Mouse (Mus musculus): ENCODE measurements around the gene Map6. TPM values are rescaled to one million over a fixed set of nuclear protein-coding genes. Genes with fewer than 3 reads are reported as not detected.

The Map6 gene
- 4.9 and 6.1 TPM in 2 replicates for polyA plus RNA-seq (2014; fragmentation: Nextera tagmentation; extraction: Ambion mirVana)

DNA sequence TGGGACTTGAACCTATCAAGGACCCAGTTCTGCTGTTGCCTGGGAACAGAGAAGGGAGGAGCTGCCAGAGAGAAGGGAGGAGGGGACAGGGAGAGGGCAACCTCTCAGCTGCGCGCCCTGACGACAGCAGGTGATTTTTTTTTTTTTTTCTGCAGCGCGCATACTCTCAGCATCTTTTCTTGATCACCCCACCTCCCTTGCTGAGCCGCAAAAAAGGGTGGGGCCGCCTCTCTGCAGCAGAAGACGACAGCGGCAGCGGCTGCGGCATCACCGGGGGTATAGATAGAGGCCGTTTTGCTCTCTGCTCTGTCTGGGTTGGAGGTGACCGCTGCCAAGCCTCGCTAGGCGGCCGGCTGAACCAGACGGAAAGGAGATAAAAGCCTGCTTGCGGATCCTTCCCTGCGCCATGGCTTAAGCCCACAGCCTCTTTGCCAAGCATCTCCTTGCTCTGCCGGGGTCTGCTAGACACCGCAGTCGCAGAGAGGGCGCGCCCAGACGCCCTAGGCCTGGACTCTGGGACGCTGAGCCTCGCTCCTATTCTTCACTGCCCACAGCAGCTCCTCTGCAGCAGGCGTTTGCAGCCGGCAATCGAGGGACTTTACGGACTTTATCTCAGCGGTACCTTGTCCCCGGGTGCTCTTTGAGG, at the start of gene Map6:
Gene Map6 (plus strand): TSS at position 197 of the 646 bp plus-strand sequence.
- Histone ChIP-seq H3K27me3 (ENCODE audit: control insufficient read depth, insufficient read depth, low read length) (peaks cover 34% of the 10 kb centered on the region), H3K27ac (ENCODE audit: low read length) (0 out of 2 replicates have a peak within 1 kb of the TSS, but pooled peaks have one; percentile 27), H3K9ac (replicated peaks; ENCODE audit: low read depth, low read length) (peak within 1 kb of the TSS; percentile 18; the same call in 1 of the 2 replicates), H3K4me1 (ENCODE audit: control insufficient read depth, insufficient read depth, low read length) (peaks cover 18% of the 10 kb centered on the region), H3K4me3 (ENCODE audit: low read depth, low read length) (peak within 1 kb of the TSS; percentile 41), H3K9me3 (ENCODE audit: control insufficient read depth, low read depth, low read length) (no peaks in the 10 kb centered on the region), H3K36me3 (ENCODE audit: control insufficient read depth, insufficient read depth, low read length) (no peaks in the 10 kb centered on the region), H3K4me2 (replicated peaks; ENCODE audit: low read depth, low read length) (peak within 1 kb of the TSS; percentile 79)
- WGBS: 2% methylated on average over 32 of the region's 34 CpGs
- ATAC-seq (ENCODE audit: insufficient number of reproducible peaks, insufficient read depth, low FRiP score, low read depth): no peak

DNA sequence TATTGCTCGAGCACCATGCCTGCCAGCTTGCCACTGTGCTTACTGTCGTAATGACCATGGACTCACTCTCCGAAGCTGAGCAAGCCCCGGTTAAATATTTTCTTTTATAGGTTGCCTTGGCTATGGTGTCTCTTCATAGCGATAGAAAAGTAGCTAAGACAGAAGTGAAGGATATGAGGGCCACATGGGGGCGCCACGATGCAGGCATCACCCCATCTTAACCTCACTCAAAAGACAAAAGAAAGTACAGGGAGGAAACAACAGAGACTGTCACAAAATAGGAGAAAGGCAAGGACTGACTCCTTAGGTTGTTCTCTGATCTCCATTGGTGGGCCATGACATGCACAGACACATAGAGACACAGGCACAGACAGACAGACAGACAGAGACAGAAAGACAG, 43.0 kb upstream of the Map6 start:
- H3K4me3 ChIP-seq (ENCODE audit: low read depth, low read length): no peak overlapping the region
- H3K4me1 ChIP-seq (ENCODE audit: control insufficient read depth, insufficient read depth, low read length): 0 out of 2 replicates have a peak, but pooled peaks cover 4% of the 10 kb centered on the region
- 72% methylated on average over 7 of the region's 7 CpGs for WGBS
- no peak overlapping the region for H3K27ac ChIP-seq (ENCODE audit: low read length)
- H3K9me3 ChIP-seq (ENCODE audit: control insufficient read depth, low read depth, low read length): no peaks in the 10 kb centered on the region
- no peak overlapping the region for H3K9ac ChIP-seq (replicated peaks; ENCODE audit: low read depth, low read length)
- H3K36me3 ChIP-seq (ENCODE audit: control insufficient read depth, insufficient read depth, low read length): no peaks in the 10 kb centered on the region
- ATAC-seq (ENCODE audit: insufficient number of reproducible peaks, insufficient read depth, low FRiP score, low read depth): no peak
- H3K27me3 ChIP-seq (ENCODE audit: control insufficient read depth, insufficient read depth, low read length): no peaks in the 10 kb centered on the region
- no peak overlapping the region for H3K4me2 ChIP-seq (replicated peaks; ENCODE audit: low read depth, low read length)

DNA sequence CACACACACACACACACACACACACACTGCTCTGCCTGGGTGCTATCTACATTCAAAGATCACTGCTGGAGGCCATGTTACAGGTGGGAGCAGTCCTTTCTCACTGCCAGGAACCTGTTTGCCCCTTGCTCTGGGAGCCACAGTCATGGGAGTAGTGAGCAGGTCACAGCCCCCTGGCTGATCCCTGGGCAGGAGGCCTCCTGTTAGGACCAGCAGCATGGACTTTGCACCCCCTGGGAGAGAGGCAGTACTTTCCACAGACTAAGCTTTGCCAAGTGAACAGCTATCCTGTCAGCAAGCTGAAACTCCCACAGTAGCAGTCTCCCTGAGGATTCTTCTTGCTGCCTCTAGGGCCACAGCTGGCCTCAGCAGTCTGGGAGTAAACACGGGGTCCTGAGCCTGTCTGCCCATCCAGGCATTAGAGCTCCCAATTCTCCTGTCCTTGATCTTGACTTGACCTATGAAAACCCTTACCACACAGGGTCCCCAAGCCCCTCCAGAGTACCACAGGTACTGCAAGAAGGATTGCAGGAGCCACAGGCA, 42.5 kb upstream of the Map6 start:
- H3K4me2 ChIP-seq (replicated peaks; ENCODE audit: low read depth, low read length): no peak overlapping the region
- no peak overlapping the region for H3K27ac ChIP-seq (ENCODE audit: low read length)
- H3K27me3 ChIP-seq (ENCODE audit: control insufficient read depth, insufficient read depth, low read length): no peaks in the 10 kb centered on the region
- no peak overlapping the region for H3K4me3 ChIP-seq (ENCODE audit: low read depth, low read length)
- H3K36me3 ChIP-seq (ENCODE audit: control insufficient read depth, insufficient read depth, low read length): no peaks in the 10 kb centered on the region
- ATAC-seq (ENCODE audit: insufficient number of reproducible peaks, insufficient read depth, low FRiP score, low read depth): no peak
- H3K9me3 ChIP-seq (ENCODE audit: control insufficient read depth, low read depth, low read length): no peaks in the 10 kb centered on the region
- WGBS: 33% methylated on average over 1 of the region's 1 CpGs
- H3K9ac ChIP-seq (replicated peaks; ENCODE audit: low read depth, low read length): no peak overlapping the region
- 0 out of 2 replicates have a peak, but pooled peaks cover 6% of the 10 kb centered on the region for H3K4me1 ChIP-seq (ENCODE audit: control insufficient read depth, insufficient read depth, low read length)

DNA sequence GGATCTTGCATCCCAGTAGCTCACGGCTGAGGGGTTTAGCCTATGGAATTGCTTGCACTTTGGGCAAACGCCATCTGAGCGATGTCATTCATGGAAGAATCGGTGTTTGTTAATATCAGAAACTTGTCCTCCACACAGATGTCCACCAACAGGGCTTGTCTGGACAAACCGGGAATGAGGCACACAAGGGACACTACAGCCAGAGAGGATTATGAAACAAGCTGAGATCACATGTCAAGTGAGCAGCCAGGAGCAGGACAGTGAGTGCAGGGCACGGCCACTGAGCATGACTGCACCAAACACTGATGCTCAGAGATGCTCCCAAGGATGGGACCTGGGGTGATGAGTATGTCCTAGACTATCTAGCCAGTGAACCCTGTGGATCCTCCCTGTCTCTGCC, 41.8 kb upstream of the Map6 start:
- H3K27me3 ChIP-seq (ENCODE audit: control insufficient read depth, insufficient read depth, low read length): no peaks in the 10 kb centered on the region
- H3K4me3 ChIP-seq (ENCODE audit: low read depth, low read length): no peak overlapping the region
- no peaks in the 10 kb centered on the region for H3K9me3 ChIP-seq (ENCODE audit: control insufficient read depth, low read depth, low read length)
- no peak overlapping the region for H3K27ac ChIP-seq (ENCODE audit: low read length)
- H3K4me2 ChIP-seq (replicated peaks; ENCODE audit: low read depth, low read length): no peak overlapping the region
- no peak for ATAC-seq (ENCODE audit: insufficient number of reproducible peaks, insufficient read depth, low FRiP score, low read depth)
- no peaks in the 10 kb centered on the region for H3K36me3 ChIP-seq (ENCODE audit: control insufficient read depth, insufficient read depth, low read length)
- H3K9ac ChIP-seq (replicated peaks; ENCODE audit: low read depth, low read length): no peak overlapping the region
- WGBS: 72% methylated on average over 6 of the region's 6 CpGs
- H3K4me1 ChIP-seq (ENCODE audit: control insufficient read depth, insufficient read depth, low read length): 0 out of 2 replicates have a peak, but pooled peaks cover 8% of the 10 kb centered on the region

DNA sequence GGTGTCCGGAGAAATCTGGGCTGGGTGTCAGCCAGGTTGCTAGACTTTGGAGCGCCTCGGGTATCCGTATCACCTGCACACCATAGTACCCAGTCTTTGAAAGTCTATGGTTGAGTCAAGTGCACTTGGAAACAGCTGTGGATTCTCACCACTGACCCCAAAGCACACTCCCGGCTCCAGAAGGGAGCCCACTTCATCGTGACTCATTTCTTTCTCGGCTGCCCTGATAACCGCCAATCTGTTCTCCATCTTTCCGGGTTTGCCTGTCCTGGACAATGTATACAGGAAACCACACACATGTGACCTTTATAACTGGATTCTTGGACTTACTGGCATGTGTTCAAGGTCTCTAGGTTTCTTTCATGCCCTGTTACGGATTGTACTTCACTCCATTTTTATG, 40.6 kb upstream of the Map6 start:
- no peak overlapping the region for H3K4me2 ChIP-seq (replicated peaks; ENCODE audit: low read depth, low read length)
- 73% methylated on average over 10 of the region's 10 CpGs for WGBS
- 0 out of 2 replicates have a peak, but pooled peaks cover 8% of the 10 kb centered on the region for H3K4me1 ChIP-seq (ENCODE audit: control insufficient read depth, insufficient read depth, low read length)
- H3K9ac ChIP-seq (replicated peaks; ENCODE audit: low read depth, low read length): no peak overlapping the region
- no peaks in the 10 kb centered on the region for H3K27me3 ChIP-seq (ENCODE audit: control insufficient read depth, insufficient read depth, low read length)
- H3K9me3 ChIP-seq (ENCODE audit: control insufficient read depth, low read depth, low read length): no peaks in the 10 kb centered on the region
- no peak overlapping the region for H3K4me3 ChIP-seq (ENCODE audit: low read depth, low read length)
- no peaks in the 10 kb centered on the region for H3K36me3 ChIP-seq (ENCODE audit: control insufficient read depth, insufficient read depth, low read length)
- no peak for ATAC-seq (ENCODE audit: insufficient number of reproducible peaks, insufficient read depth, low FRiP score, low read depth)
- H3K27ac ChIP-seq (ENCODE audit: low read length): no peak overlapping the region

DNA sequence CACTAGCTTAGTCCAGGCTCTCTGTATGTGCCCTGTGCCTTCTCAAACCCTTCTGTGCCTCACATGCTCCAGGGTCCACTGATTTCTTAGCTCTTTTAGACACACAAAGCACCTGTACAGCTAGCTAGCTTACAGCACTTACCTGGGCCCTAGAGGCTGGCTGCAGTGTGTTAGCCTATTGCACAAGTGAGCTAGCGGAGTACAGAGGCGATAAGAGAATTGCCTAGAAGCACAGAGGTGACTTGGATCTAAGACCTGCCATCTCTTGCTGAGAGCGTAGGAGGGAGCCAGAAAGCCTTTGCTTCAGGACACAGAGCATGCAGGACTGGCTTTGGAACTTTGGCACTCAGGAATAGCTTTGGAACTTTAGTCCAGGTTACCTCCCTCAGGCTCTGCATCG, 40.0 kb upstream of the Map6 start:
- H3K27ac ChIP-seq (ENCODE audit: low read length): no peak overlapping the region
- H3K27me3 ChIP-seq (ENCODE audit: control insufficient read depth, insufficient read depth, low read length): no peaks in the 10 kb centered on the region
- no peak overlapping the region for H3K4me2 ChIP-seq (replicated peaks; ENCODE audit: low read depth, low read length)
- H3K4me1 ChIP-seq (ENCODE audit: control insufficient read depth, insufficient read depth, low read length): 0 out of 2 replicates have a peak, but pooled peaks cover 8% of the 10 kb centered on the region
- 96% methylated on average over 4 of the region's 4 CpGs for WGBS
- no peak overlapping the region for H3K4me3 ChIP-seq (ENCODE audit: low read depth, low read length)
- ATAC-seq (ENCODE audit: insufficient number of reproducible peaks, insufficient read depth, low FRiP score, low read depth): no peak
- no peak overlapping the region for H3K9ac ChIP-seq (replicated peaks; ENCODE audit: low read depth, low read length)
- no peaks in the 10 kb centered on the region for H3K36me3 ChIP-seq (ENCODE audit: control insufficient read depth, insufficient read depth, low read length)
- no peaks in the 10 kb centered on the region for H3K9me3 ChIP-seq (ENCODE audit: control insufficient read depth, low read depth, low read length)

DNA sequence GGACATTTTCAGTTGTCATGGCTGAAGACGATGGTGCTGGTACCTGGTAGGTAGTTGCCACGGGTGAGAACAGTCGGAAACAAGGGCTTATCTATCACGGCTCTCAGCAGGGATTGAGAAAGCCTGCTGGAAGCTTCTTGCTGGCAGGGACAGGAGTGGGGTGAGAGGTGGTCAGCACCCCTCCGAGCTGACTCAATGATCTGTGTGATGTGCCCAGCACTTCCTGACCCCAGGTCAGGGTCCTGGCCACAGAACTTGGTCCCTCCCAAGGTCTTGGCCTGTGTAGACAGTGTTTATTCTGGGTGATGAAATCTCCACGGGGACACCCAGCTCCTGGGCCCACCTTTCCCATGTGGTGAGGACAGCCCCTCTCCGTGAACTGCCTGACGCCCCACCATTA, 38.4 kb upstream of the Map6 start:
- 77% methylated on average over 8 of the region's 8 CpGs for WGBS
- 0 out of 2 replicates have a peak, but pooled peaks have one; percentile 50 for ATAC-seq (ENCODE audit: insufficient number of reproducible peaks, insufficient read depth, low FRiP score, low read depth)
- no peak overlapping the region for H3K9ac ChIP-seq (replicated peaks; ENCODE audit: low read depth, low read length)

DNA sequence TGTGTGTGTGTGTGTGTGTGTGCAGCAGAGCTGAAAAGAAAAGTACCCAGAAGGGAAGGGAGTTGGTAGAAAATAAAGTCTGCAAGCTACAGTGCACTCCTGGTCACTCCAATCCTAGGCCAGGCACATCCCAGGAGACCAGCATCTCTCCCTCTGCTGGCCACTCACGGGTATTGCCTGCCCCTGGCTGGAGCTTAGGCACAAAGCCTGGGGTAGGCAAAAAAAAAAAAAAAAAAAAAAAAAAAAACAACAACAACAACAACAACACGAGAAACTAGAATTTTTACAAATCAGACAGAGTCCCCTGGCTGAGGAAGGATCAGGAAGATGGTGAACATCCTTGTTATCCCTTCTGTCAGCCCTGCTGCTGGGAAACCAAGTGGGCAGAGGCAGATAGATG, 37.8 kb upstream of the Map6 start:
- no peak for ATAC-seq (ENCODE audit: insufficient number of reproducible peaks, insufficient read depth, low FRiP score, low read depth)
- no peak overlapping the region for H3K4me3 ChIP-seq (ENCODE audit: low read depth, low read length)
- H3K4me1 ChIP-seq (ENCODE audit: control insufficient read depth, insufficient read depth, low read length): 0 out of 2 replicates have a peak, but pooled peaks cover 8% of the 10 kb centered on the region
- no peaks in the 10 kb centered on the region for H3K36me3 ChIP-seq (ENCODE audit: control insufficient read depth, insufficient read depth, low read length)
- no peak overlapping the region for H3K4me2 ChIP-seq (replicated peaks; ENCODE audit: low read depth, low read length)
- 10% methylated on average over 2 of the region's 2 CpGs for WGBS
- H3K9me3 ChIP-seq (ENCODE audit: control insufficient read depth, low read depth, low read length): no peaks in the 10 kb centered on the region
- no peaks in the 10 kb centered on the region for H3K27me3 ChIP-seq (ENCODE audit: control insufficient read depth, insufficient read depth, low read length)
- no peak overlapping the region for H3K9ac ChIP-seq (replicated peaks; ENCODE audit: low read depth, low read length)
- no peak overlapping the region for H3K27ac ChIP-seq (ENCODE audit: low read length)

More for the DNA sequence above, 38.4 kb upstream of the Map6 start:
- Histone ChIP-seq H3K4me3 (ENCODE audit: low read depth, low read length) (no peak overlapping the region), H3K27me3 (ENCODE audit: control insufficient read depth, insufficient read depth, low read length) (no peaks in the 10 kb centered on the region), H3K4me1 (ENCODE audit: control insufficient read depth, insufficient read depth, low read length) (0 out of 2 replicates have a peak, but pooled peaks cover 8% of the 10 kb centered on the region), H3K4me2 (replicated peaks; ENCODE audit: low read depth, low read length) (no peak overlapping the region), H3K9me3 (ENCODE audit: control insufficient read depth, low read depth, low read length) (no peaks in the 10 kb centered on the region), H3K36me3 (ENCODE audit: control insufficient read depth, insufficient read depth, low read length) (no peaks in the 10 kb centered on the region), H3K27ac (ENCODE audit: low read length) (no peak overlapping the region)
